Mouse (Mus musculus): ENCODE data around the gene B3gat1. TPM values are rescaled to one million over a fixed set of nuclear protein-coding genes. Genes with fewer than 3 reads are reported as not detected.

The B3gat1 gene
- polyA plus RNA-seq, 1 experiment = not detected

DNA sequence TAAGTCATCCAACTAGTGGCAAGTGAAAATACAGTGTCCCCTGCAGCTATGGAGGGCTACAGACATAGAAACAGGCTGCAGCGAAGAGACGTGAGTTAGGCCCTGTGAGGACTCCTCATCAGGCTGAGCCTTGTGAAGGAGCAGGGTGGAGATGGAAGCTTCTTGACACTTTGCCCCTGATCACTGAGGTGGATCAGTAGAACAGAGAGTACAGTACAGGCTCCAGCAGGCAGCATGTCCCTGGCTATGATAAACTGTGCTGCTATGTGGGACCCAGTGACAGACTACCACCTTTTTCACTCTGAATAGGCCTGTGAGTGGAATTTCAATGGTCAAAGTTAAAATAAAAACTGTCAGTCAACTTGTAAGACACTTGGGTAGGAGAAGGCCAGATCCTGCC is 66.8 kb downstream of the B3gat1 start:
- no peaks in the 10 kb centered on the region for H3K27me3 ChIP-seq (ENCODE audit: control insufficient read depth, insufficient read depth, insufficient read length)
- H3K79me3 ChIP-seq (ENCODE audit: low read depth) = no peaks in the 10 kb centered on the region
- H3K36me3 ChIP-seq (ENCODE audit: control insufficient read depth, insufficient read depth) = no peaks in the 10 kb centered on the region
- no peak overlapping the region for H3K4me3 ChIP-seq (ENCODE audit: insufficient read depth, poor library complexity, severe bottlenecking)
- TF ChIP-seq FOSL1 (IDR thresholded peaks at IDR 0.05; ENCODE audit: insufficient read depth, low read length, poor library complexity, severe bottlenecking) (no peak), CEBPB (IDR thresholded peaks at IDR 0.05; ENCODE audit: low read depth) (no peak), MYOD1 (IDR thresholded peaks at IDR 0.05; ENCODE audit: control insufficient read depth, insufficient read length, low read depth) (no peak), USF1 (IDR thresholded peaks at IDR 0.05; ENCODE audit: low read depth) (no peak), MYOG (IDR thresholded peaks at IDR 0.05; ENCODE audit: control insufficient read depth, extremely low read depth, insufficient read length) (no peak), MAX (IDR thresholded peaks at IDR 0.05) (no peak), CTCF (IDR thresholded peaks at IDR 0.05; ENCODE audit: control insufficient read depth, insufficient read depth, insufficient read length) (no peak)
- no peaks in the 10 kb centered on the region for H3K79me2 ChIP-seq (ENCODE audit: control insufficient read depth, insufficient read depth)
- no peak overlapping the region for H3ac ChIP-seq (ENCODE audit: control insufficient read depth, insufficient read length, low read depth)

DNA sequence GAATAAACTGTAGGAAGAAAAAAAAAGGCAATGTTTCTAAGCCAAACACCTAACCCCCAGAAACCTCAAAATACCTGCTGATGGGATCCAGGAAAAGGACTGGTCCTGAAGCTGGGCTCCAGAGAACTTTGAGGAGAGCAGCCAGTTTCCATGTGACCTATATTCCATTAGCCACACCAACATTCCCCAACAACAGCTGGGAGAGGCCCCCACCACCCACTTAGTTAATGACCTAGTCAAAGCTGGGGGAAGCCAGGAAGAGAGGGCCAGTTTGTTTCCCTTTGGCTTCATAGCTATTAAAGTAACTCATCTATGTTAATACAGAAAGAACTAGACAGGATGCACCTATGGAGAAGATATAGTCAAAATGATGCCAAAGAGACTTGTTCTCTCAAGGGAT is 70.8 kb downstream of the B3gat1 start:
- no peak for TF ChIP-seq CTCF (IDR thresholded peaks at IDR 0.05; ENCODE audit: control insufficient read depth, insufficient read depth, insufficient read length)
- TF ChIP-seq CEBPB (IDR thresholded peaks at IDR 0.05; ENCODE audit: low read depth) = no peak
- TF ChIP-seq FOSL1 (IDR thresholded peaks at IDR 0.05; ENCODE audit: insufficient read depth, low read length, poor library complexity, severe bottlenecking) = no peak
- no peak for TF ChIP-seq MYOG (IDR thresholded peaks at IDR 0.05; ENCODE audit: control insufficient read depth, extremely low read depth, insufficient read length)
- TF ChIP-seq MYOD1 (IDR thresholded peaks at IDR 0.05; ENCODE audit: control insufficient read depth, insufficient read length, low read depth) = no peak
- no peak for TF ChIP-seq USF1 (IDR thresholded peaks at IDR 0.05; ENCODE audit: low read depth)
- TF ChIP-seq MAX (IDR thresholded peaks at IDR 0.05) = no peak
- no peaks in the 10 kb centered on the region for H3K36me3 ChIP-seq (ENCODE audit: control insufficient read depth, insufficient read depth)
- no peaks in the 10 kb centered on the region for H3K27me3 ChIP-seq (ENCODE audit: control insufficient read depth, insufficient read depth, insufficient read length)
- no peaks in the 10 kb centered on the region for H3K79me2 ChIP-seq (ENCODE audit: control insufficient read depth, insufficient read depth)
- H3K4me3 ChIP-seq (ENCODE audit: insufficient read depth, poor library complexity, severe bottlenecking) = no peak overlapping the region
- H3K79me3 ChIP-seq (ENCODE audit: low read depth) = no peaks in the 10 kb centered on the region
- H3ac ChIP-seq (ENCODE audit: control insufficient read depth, insufficient read length, low read depth) = no peak overlapping the region

DNA sequence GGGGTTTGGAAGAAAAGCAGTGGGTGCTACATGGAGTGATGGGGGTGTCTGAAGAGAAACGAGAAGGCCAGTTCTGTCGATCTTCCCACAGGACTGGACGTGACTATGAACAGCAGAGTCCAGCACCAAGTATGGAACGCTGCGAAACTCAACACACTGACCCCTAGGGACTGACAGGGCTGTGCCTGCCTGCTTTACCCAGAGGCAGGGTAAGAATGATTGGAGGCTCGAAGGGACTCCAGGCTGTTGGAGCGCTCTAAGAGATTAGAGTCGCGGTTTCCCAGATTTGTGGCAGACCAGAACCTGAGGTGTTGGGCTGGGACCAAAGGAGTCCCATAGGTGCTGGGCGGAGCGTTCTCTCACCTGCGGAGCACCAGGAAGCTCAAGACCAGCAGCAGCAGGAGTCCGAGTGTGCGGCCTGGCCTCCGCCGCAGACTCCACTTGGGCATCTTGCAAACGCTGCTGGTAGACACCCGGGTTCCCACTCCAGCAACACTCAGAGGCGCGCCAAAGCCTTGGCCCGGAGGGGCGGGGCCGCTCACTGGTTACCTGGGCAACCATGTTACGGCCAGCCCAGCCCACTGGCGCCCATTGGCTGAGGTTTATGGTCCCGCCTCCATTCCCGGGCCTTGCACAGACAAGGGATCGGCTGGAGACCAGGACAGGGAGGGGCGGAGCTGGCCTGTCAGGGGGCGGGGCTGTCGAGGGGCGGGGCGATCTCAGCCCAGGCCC is 72.6 kb downstream of the B3gat1 start, which contains the start of gene Glb1l2:
Gene Glb1l2 (minus strand): TSS at position 534 of the 732 bp plus-strand sequence.
- no peaks in the 10 kb centered on the region for H3K79me2 ChIP-seq (ENCODE audit: control insufficient read depth, insufficient read depth)
- no peak for TF ChIP-seq MAX (IDR thresholded peaks at IDR 0.05)
- TF ChIP-seq CTCF (IDR thresholded peaks at IDR 0.05; ENCODE audit: control insufficient read depth, insufficient read depth, insufficient read length) = no peak
- TF ChIP-seq FOSL1 (IDR thresholded peaks at IDR 0.05; ENCODE audit: insufficient read depth, low read length, poor library complexity, severe bottlenecking) = no peak
- no peak for TF ChIP-seq CEBPB (IDR thresholded peaks at IDR 0.05; ENCODE audit: low read depth)
- no peak for TF ChIP-seq MYOG (IDR thresholded peaks at IDR 0.05; ENCODE audit: control insufficient read depth, extremely low read depth, insufficient read length)
- H3ac ChIP-seq (ENCODE audit: control insufficient read depth, insufficient read length, low read depth) = no peak within 1 kb of the TSS
- H3K36me3 ChIP-seq (ENCODE audit: control insufficient read depth, insufficient read depth) = no peaks in the 10 kb centered on the region
- no peaks in the 10 kb centered on the region for H3K27me3 ChIP-seq (ENCODE audit: control insufficient read depth, insufficient read depth, insufficient read length)
- H3K4me3 ChIP-seq (ENCODE audit: insufficient read depth, poor library complexity, severe bottlenecking) = no peak within 1 kb of the TSS
- H3K79me3 ChIP-seq (ENCODE audit: low read depth) = no peaks in the 10 kb centered on the region

DNA sequence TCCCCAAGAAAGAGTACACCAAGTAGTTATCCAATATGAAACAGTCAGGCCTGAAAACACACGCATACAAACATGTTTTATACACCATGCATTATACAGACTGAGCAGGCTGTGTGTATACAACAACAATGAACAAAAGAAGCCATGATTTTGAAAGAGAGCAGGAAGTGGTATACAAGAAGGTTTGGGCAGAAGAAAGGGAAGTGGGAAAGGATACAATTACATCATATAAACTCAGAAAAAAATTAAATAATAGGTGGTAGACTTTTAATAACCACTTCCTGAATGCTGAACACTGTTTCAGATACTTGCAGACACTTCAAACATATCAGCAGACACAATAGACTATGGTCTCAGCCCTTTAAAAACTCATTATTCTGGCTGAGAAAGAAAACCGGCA is 75.2 kb downstream of the B3gat1 start:
- no peak for TF ChIP-seq MYOG (IDR thresholded peaks at IDR 0.05; ENCODE audit: control insufficient read depth, extremely low read depth, insufficient read length)
- TF ChIP-seq FOSL1 (IDR thresholded peaks at IDR 0.05; ENCODE audit: insufficient read depth, low read length, poor library complexity, severe bottlenecking) = no peak
- no peak for TF ChIP-seq MAX (IDR thresholded peaks at IDR 0.05)
- TF ChIP-seq CTCF (IDR thresholded peaks at IDR 0.05; ENCODE audit: control insufficient read depth, insufficient read depth, insufficient read length) = no peak
- TF ChIP-seq CEBPB (IDR thresholded peaks at IDR 0.05; ENCODE audit: low read depth) = no peak
- TF ChIP-seq MYOD1 (IDR thresholded peaks at IDR 0.05; ENCODE audit: control insufficient read depth, insufficient read length, low read depth) = no peak
- no peak for TF ChIP-seq USF1 (IDR thresholded peaks at IDR 0.05; ENCODE audit: low read depth)
- Histone ChIP-seq H3K79me3 (ENCODE audit: low read depth) (no peaks in the 10 kb centered on the region), H3K27me3 (ENCODE audit: control insufficient read depth, insufficient read depth, insufficient read length) (no peaks in the 10 kb centered on the region), H3K79me2 (ENCODE audit: control insufficient read depth, insufficient read depth) (no peaks in the 10 kb centered on the region), H3ac (ENCODE audit: control insufficient read depth, insufficient read length, low read depth) (no peak overlapping the region), H3K36me3 (ENCODE audit: control insufficient read depth, insufficient read depth) (no peaks in the 10 kb centered on the region), H3K4me3 (ENCODE audit: insufficient read depth, poor library complexity, severe bottlenecking) (no peak overlapping the region)

Other genes starting within 250 kb of the B3gat1 start
- not detected for gene Glb1l2, start 72.7 kb downstream of the B3gat1 start, polyA plus RNA-seq (2012; fragmentation: generic; extraction: Trizol)
- not detected for gene Glb1l3, start 127.2 kb downstream of the B3gat1 start, polyA plus RNA-seq (2012; fragmentation: generic; extraction: Trizol)
- not detected for gene Gm1110, start 189.4 kb downstream of the B3gat1 start, polyA plus RNA-seq (2012; fragmentation: generic; extraction: Trizol)

Data from C2C12 (cell line).